Comparison of ENCODE assay signal across 9 mouse cellular contexts in the genomic region with DNA sequence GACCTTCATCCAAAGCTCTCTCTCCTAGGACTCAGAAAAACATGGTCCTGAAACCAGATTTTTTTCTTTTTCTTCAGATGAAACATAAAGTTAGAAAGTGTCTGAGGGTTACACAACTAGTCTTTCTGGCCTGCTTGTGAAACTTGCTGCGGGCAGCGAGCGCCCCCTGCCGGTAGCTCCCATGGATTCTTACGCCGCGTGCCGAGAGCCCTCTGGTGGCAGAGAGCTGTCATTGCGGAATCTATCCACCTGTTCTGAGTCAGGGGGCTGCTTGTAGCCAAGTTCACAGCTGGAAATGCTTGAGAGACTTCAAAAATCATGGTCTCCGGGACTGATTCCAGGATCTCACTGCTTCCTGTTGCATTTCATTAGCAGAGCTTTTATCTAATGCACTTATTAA.
DNase-seq lines count a peak whose midpoint lies in the region; ATAC-seq lines count a peak whose summit lies in the region.
"Had no signal": no experiment of that assay in that cellular context is flagged by ENCODE, and none has a peak within 500 bp of the region (broad histone marks: within the 10 kb centered on the region; RNA-seq: fewer than 3 reads in every experiment).

No protein-coding gene starts in this region.

- no peak overlapping the region for H3K27ac ChIP-seq in limb, embryonic 11.5 days (replicated peaks; ENCODE audit: low read depth, low read length)

- WGBS in limb, embryonic 11.5 days, result 1% methylated on average over 10 of the region's 10 CpGs

- H3K9me3 ChIP-seq in limb, embryonic 11.5 days (ENCODE audit: control insufficient read depth, low read length), result no peaks in the 10 kb centered on the region

- H3K9ac ChIP-seq in limb, embryonic 11.5 days (ENCODE audit: low read length), result no peak overlapping the region

- H3K27me3 ChIP-seq in limb, embryonic 11.5 days (ENCODE audit: control insufficient read depth, insufficient read depth, low read length), result no peaks in the 10 kb centered on the region

- no peak for ATAC-seq in limb, embryonic 11.5 days (ENCODE audit: insufficient number of reproducible peaks, low FRiP score, low TSS enrichment, low read depth)

- H3K4me3 ChIP-seq in limb, embryonic 11.5 days (ENCODE audit: low read depth, low read length), result no peak overlapping the region
- H3K4me3 ChIP-seq: erythroblast, embryonic 14.5 days had no signal

- no peaks in the 10 kb centered on the region for H3K36me3 ChIP-seq in limb, embryonic 11.5 days (ENCODE audit: control insufficient read depth, insufficient read depth, low read length)

- no peaks in the 10 kb centered on the region; the same call in 1 of the 2 replicates for H3K4me1 ChIP-seq in limb, embryonic 11.5 days (ENCODE audit: control insufficient read depth, insufficient read depth, low read length)

- DNase-seq in 3134 (ENCODE audit: extremely low read depth, insufficient read length, low spot score), result peak; percentile 79
- peak; percentile 25 for DNase-seq in T-cell, adult 2 months (ENCODE audit: low spot score)
- peak; percentile 90 to 95 for DNase-seq in cerebellum, postnatal 36 days
- DNase-seq in gastrocnemius, postnatal 10 days, result peak; percentile 92
- DNase-seq in kidney, adult 8-10 months, result peak; percentile 47 to 85
- peak; percentile 96 for DNase-seq in limb, embryonic 11.5 days (ENCODE audit: low spot score)
- peak; percentile 88 for DNase-seq in ovary, postnatal 14 days (ENCODE audit: low spot score)
- peak; percentile 69 for DNase-seq in thymus, postnatal 14 days

- H3K4me2 ChIP-seq in limb, embryonic 11.5 days (ENCODE audit: low read depth, severe bottlenecking), result no peak overlapping the region

Comparison
In these comparisons a context has a peak if more than half of its experiments do, and no peak if none do; other contexts are left out.
1. DNase-seq: peak in every context shown above with its lines; median percentile 96 in limb, embryonic 11.5 days; 92 in cerebellum, postnatal 36 days; 92 in gastrocnemius, postnatal 10 days; 88 in ovary, postnatal 14 days; 79 in 3134; 69 in thymus, postnatal 14 days; 66 in kidney, adult 8-10 months; 25 in T-cell, adult 2 months.